Mouse (Mus musculus) forebrain, embryonic 16.5 days (tissue): ENCODE data around the gene Cyth1. TPM values are rescaled to one million over a fixed set of nuclear protein-coding genes. Genes with fewer than 3 reads are reported as not detected.
A peak's percentile ranks its signal among the peaks of the same experiment; 100 is the strongest.

Source experiments
- ATAC-seq: fragments of 200-750 bp; cut with Nextera tagmentation; 2 replicates; pipeline ENCODE4 v1.8.0; 2017; ENCODE audit warnings: mild to moderate bottlenecking, moderate library complexity
- H3K27ac ChIP-seq: fragments of 300-500 bp; sonication (generic); 2 replicates; pipeline ENCODE4 v1.5.1; 2014; ENCODE audit warnings: low read length, control low read depth
- H3K27me3 ChIP-seq: fragments of 300-500 bp; sonication (generic); replicated peaks from 2 replicates; pipeline ENCODE4 v1.6.1; 2014; ENCODE audit warnings: low read length; ENCODE audit not compliant: control insufficient read depth, insufficient read depth
- H3K36me3 ChIP-seq: fragments of 300-500 bp; sonication (generic); 2 replicates; pipeline ENCODE4 v1.6.1; 2014; ENCODE audit not compliant: control insufficient read depth, insufficient read depth
- H3K4me1 ChIP-seq: fragments of 300-500 bp; sonication (generic); replicated peaks from 2 replicates; pipeline ENCODE4 v1.6.1; 2014; ENCODE audit warnings: low read length; ENCODE audit not compliant: control insufficient read depth, insufficient read depth
- H3K4me2 ChIP-seq: fragments of 300-500 bp; sonication (generic); 2 replicates; pipeline ENCODE4 v1.6.1; 2014; ENCODE audit warnings: mild to moderate bottlenecking, low read length, control low read depth
- H3K4me3 ChIP-seq: fragments of 300-500 bp; sonication (generic); replicated peaks from 2 replicates; pipeline ENCODE4 v1.5.1; 2014; ENCODE audit warnings: mild to moderate bottlenecking, low read length, control low read depth
- H3K9ac ChIP-seq: fragments of 300-500 bp; sonication (generic); replicated peaks from 2 replicates; pipeline ENCODE4 v1.6.1; 2014; ENCODE audit warnings: low read depth, low read length, control low read depth
- H3K9me3 ChIP-seq: fragments of 300-500 bp; sonication (generic); 2 replicates; pipeline ENCODE4 v1.6.1; 2016; ENCODE audit warnings: low read length; ENCODE audit not compliant: control insufficient read depth
- WGBS: fragments of 180-500 bp; shearing (Covaris S2); extraction: QIAGEN DNeasy Blood & Tissue Kit; methylation state at CpG from one replicate; pipeline ENCODE4 v1.1.7; 2014; 5-methylcytosine and 5-hydroxymethylcytosine counted together
- polyA plus RNA-seq: library from polyadenylated mRNA; unstranded; fragments of >200 nt; fragmentation: Nextera tagmentation; extraction: Ambion mirVana; gene quantifications from 2 replicates; pipeline ENCODE4 v1.2.1, GENCODE M21; 2015

The Cyth1 gene
- polyA plus RNA-seq, 1 experiment from 2014 or later, result 32.1 TPM

DNA sequence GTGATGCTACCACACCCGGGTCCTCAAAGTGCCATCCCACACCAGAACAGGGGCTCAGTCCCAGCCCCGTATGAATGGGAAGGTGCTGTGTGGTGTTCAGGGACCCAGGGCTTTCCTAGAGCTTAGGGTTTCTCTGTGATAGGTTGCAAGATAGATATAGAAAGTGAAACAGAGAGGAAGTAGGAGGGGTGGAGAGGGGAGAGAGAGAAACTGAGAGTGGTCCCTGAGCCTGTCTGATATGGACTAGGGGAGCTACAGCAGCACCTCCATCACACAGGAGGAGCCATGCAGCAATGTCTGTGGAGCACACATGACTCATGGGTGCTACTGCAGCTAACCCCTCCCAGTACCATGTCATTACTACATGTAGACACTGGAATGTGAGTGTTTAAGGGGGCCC, 118.6 kb downstream of the Cyth1 start:
- ATAC-seq, result no peak
- H3K36me3 ChIP-seq, result no peaks in the 10 kb centered on the region
- WGBS, result 90% methylated on average over 2 of the region's 2 CpGs
- no peak overlapping the region for H3K27ac ChIP-seq
- H3K4me1 ChIP-seq, result peaks cover 6% of the 10 kb centered on the region; the same call in 1 of the 2 replicates
- H3K9ac ChIP-seq, result no peak overlapping the region
- H3K4me3 ChIP-seq, result no peak overlapping the region
- H3K9me3 ChIP-seq, result no peaks in the 10 kb centered on the region
- no peak overlapping the region for H3K4me2 ChIP-seq
- no peaks in the 10 kb centered on the region for H3K27me3 ChIP-seq

DNA sequence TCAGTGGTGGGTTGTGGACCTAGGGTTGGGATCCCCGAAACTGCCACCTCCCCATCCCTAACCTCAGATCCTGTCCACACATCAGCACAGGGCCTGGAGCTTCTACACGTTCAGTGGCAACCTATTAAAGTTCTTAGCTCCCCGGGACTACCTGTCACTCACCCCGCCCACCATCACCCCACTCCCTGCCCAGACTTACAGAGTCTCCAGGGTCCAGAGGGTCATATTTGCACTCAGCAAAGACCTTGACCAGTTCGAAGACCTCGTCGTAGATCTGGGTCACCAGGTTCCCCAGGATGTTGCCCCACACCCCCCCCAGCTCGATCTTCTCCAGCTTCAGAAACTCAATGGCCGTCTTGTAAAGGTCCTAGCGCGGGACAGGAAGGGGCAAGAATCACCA, 126.8 kb downstream of the Cyth1 start:
- ATAC-seq, result no peak
- no peaks in the 10 kb centered on the region for H3K4me1 ChIP-seq
- no peak overlapping the region for H3K4me3 ChIP-seq
- no peaks in the 10 kb centered on the region for H3K27me3 ChIP-seq
- no peak overlapping the region for H3K4me2 ChIP-seq
- WGBS, result 91% methylated on average over 11 of the region's 11 CpGs
- no peak overlapping the region for H3K27ac ChIP-seq
- H3K36me3 ChIP-seq, result no peaks in the 10 kb centered on the region
- H3K9me3 ChIP-seq, result no peaks in the 10 kb centered on the region
- H3K9ac ChIP-seq, result no peak overlapping the region

DNA sequence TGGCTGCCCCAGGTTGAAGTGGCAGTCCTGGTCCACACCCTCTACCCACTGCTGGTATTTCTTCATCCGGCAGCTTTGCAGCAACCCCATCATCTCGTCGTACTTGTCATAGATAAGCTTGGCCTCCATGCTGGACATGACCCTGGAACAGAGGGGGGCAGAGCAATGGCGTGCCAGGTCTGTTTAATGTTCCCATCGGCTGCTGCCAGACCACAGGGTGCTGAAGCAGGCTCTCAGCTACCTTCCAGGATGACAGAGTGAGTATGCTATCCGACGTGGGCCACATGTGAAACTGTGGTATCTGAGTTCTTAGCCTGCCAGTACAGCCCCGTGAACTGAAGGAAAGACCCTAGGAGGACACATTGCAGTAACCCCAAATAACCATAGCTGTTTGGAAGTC, 129.6 kb downstream of the Cyth1 start:
- no peaks in the 10 kb centered on the region for H3K27me3 ChIP-seq
- no peaks in the 10 kb centered on the region for H3K9me3 ChIP-seq
- no peak overlapping the region for H3K4me3 ChIP-seq
- no peak overlapping the region for H3K27ac ChIP-seq
- WGBS, result 90% methylated on average over 8 of the region's 8 CpGs
- H3K4me2 ChIP-seq, result no peak overlapping the region
- no peak for ATAC-seq
- no peaks in the 10 kb centered on the region for H3K4me1 ChIP-seq
- no peaks in the 10 kb centered on the region for H3K36me3 ChIP-seq
- no peak overlapping the region for H3K9ac ChIP-seq

DNA sequence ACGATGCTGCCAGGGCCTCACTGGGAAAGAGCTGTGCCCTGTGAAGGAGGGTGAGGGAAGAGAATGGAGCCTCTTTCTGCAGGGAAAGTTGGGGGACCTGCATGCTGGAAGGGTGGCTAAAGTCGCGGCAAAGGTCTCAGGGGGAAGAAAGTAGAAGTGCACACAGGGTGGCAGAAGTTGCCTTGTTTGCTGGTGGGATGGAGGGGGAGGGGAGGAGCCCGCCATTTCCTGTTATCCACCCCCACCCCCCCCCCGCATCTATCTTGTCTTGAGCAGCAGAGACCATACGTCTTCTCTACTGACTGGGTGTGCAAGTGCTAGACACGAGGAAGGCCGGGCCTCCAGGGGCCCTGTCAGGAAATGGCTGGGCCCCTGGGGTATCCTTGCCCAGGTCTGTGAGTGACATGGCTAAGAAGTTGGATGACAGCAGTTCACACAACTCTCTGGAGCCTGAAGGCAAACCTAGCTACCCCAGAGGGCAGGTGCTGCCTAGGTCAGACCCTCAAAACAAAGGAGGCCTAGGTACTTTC, 133.7 kb downstream of the Cyth1 start:
- H3K9ac ChIP-seq, result no peak overlapping the region
- no peaks in the 10 kb centered on the region for H3K4me1 ChIP-seq
- H3K36me3 ChIP-seq, result no peaks in the 10 kb centered on the region
- no peaks in the 10 kb centered on the region for H3K27me3 ChIP-seq
- H3K27ac ChIP-seq, result no peak overlapping the region
- no peak overlapping the region for H3K4me3 ChIP-seq
- 85% methylated on average over 8 of the region's 8 CpGs for WGBS
- no peak for ATAC-seq
- no peaks in the 10 kb centered on the region for H3K9me3 ChIP-seq
- H3K4me2 ChIP-seq, result no peak overlapping the region

DNA sequence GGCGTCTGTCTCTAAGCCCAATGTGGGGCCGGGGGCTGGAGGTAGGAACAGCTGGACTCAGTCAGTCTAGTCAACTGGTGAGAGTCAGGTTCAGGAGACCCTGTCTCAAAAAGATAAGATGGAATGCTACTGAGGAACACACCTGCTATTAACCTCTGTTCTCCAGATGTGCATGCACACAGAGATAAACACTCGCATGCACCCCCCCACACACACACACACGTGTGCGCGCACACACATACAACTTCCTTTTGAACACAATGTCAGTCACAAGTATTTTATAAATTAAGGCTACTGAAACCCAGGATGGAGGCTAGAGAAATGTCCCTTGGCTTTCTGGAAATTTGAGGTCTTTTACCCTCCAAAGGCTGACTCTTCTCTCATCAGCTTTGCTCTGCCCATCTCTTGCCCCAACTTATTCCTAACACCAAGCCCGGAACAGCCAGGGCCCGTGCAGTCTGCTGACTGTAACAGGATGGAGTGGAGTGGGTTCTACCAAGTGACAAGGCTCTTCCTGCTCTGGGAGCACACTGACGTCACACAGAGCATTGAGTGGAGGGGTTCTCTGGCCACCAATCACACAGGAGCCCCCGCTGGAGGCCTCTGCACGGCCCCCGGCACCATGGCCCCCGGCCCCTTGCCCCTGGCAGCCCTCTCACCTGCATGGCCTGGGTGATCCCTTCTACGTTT, 134.7 kb downstream of the Cyth1 start:
- H3K27ac ChIP-seq, result no peak overlapping the region
- no peak overlapping the region for H3K4me2 ChIP-seq
- H3K27me3 ChIP-seq, result no peaks in the 10 kb centered on the region
- H3K36me3 ChIP-seq, result no peaks in the 10 kb centered on the region
- H3K9me3 ChIP-seq, result no peaks in the 10 kb centered on the region
- no peak for ATAC-seq
- no peak overlapping the region for H3K9ac ChIP-seq
- WGBS, result 87% methylated on average over 14 of the region's 14 CpGs
- no peak overlapping the region for H3K4me3 ChIP-seq
- H3K4me1 ChIP-seq, result no peaks in the 10 kb centered on the region

DNA sequence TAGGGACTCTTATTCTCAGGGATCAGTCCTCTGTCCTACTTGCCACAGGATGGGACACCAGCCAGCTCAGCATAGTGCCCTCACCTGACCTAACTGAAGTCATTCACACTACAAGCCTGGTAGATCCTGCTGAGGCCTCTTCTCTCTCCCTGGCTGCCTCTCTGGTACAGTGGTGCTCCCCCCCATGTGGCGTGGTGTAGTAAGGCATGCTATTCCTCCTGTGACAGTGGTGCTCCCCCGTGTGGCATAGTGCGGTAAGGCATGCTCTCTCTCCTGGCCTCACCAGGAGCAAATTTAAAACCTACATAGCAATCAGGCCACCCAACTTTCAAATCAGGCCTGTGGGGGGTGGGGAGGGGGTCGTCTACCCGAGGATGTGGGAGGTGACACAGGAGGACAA, 144.4 kb downstream of the Cyth1 start:
- 5% methylated on average over 5 of the region's 5 CpGs for WGBS
- no peaks in the 10 kb centered on the region for H3K4me1 ChIP-seq

DNA sequence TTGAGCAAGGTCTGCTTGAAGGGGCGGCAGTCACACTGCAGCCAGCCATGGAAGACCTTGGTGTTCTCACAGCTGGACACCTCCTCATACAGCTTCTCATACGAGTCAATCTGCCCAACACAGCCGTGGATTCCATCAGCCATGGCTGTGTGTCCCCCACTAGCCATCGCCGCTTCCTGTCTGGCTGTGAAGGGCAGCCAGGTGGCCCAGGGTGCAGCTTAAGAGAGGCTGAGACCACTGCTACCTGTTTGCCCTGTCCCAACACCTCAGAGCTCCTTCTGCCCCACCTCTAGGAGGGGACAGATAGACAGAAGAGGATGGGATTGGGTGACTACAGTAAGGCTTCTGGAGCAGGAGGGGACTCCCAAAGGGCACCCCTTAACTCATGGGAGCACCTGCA, 145.0 kb downstream of the Cyth1 start:
- no peaks in the 10 kb centered on the region for H3K36me3 ChIP-seq
- no peaks in the 10 kb centered on the region for H3K4me1 ChIP-seq
- H3K9me3 ChIP-seq, result no peaks in the 10 kb centered on the region
- no peak overlapping the region for H3K4me2 ChIP-seq
- no peak overlapping the region for H3K4me3 ChIP-seq
- WGBS, result 95% methylated on average over 5 of the region's 5 CpGs
- no peak overlapping the region for H3K27ac ChIP-seq
- no peaks in the 10 kb centered on the region for H3K27me3 ChIP-seq
- no peak for ATAC-seq
- H3K9ac ChIP-seq, result no peak overlapping the region

More for the DNA sequence above, 144.4 kb downstream of the Cyth1 start:
- H3K27me3 ChIP-seq, result no peaks in the 10 kb centered on the region
- no peaks in the 10 kb centered on the region for H3K36me3 ChIP-seq
- H3K9ac ChIP-seq, result no peak overlapping the region
- no peak overlapping the region for H3K4me2 ChIP-seq
- H3K27ac ChIP-seq, result no peak overlapping the region
- no peak overlapping the region for H3K4me3 ChIP-seq
- H3K9me3 ChIP-seq, result no peaks in the 10 kb centered on the region
- peak; percentile 70 for ATAC-seq

DNA sequence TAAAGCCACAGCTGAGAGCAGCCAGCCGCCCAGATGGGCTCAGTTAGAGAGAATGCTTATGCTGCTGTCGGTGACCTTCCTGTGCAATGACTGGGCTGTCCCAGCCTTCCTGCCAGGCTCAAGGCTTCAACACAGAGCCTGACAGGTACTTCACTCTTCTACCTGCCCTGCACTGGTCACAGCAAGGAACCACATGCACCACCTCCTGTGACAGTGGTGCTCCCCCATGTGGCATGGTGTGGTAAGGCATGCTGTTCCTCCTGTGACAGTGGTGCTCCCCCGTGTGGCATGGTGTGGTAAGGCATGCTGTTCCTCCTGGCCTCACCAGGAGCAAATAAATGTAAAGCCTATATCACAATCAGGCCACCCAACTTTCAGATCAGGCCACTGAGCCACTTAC, 145.6 kb downstream of the Cyth1 start:
- no peak for ATAC-seq
- no peaks in the 10 kb centered on the region for H3K9me3 ChIP-seq
- 61% methylated on average over 3 of the region's 3 CpGs for WGBS

DNA sequence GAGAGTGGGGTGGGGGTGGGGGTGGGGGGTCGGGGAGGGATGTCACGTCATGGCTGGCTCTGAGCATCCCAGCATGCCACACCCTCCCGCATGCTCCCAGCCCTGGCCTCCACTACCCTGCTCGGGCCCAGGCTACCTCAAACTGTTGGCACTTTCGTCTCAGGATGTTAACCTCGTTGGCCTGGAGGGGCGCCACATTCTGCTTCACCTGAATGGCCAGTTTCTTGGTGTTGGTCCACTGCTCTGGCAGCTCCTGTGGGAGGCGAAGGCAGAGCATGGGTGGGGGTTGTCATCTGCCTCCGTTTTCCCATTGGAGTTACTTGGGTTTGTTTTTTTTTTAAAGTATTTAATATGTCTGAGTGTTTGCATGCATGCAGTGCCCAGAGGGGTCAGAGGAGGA, 147.3 kb downstream of the Cyth1 start:
- Histone ChIP-seq H3K9ac (no peak overlapping the region), H3K36me3 (no peaks in the 10 kb centered on the region), H3K4me1 (no peaks in the 10 kb centered on the region), H3K9me3 (no peaks in the 10 kb centered on the region), H3K4me2 (no peak overlapping the region), H3K27ac (no peak overlapping the region), H3K4me3 (no peak overlapping the region), H3K27me3 (no peaks in the 10 kb centered on the region)
- WGBS, result 52% methylated on average over 9 of the region's 9 CpGs
- ATAC-seq, result no peak

More for the DNA sequence above, 145.6 kb downstream of the Cyth1 start:
- no peaks in the 10 kb centered on the region for H3K36me3 ChIP-seq
- H3K4me1 ChIP-seq, result no peaks in the 10 kb centered on the region
- H3K4me2 ChIP-seq, result no peak overlapping the region
- H3K27me3 ChIP-seq, result no peaks in the 10 kb centered on the region
- no peak overlapping the region for H3K27ac ChIP-seq
- H3K4me3 ChIP-seq, result no peak overlapping the region
- no peak overlapping the region for H3K9ac ChIP-seq

DNA sequence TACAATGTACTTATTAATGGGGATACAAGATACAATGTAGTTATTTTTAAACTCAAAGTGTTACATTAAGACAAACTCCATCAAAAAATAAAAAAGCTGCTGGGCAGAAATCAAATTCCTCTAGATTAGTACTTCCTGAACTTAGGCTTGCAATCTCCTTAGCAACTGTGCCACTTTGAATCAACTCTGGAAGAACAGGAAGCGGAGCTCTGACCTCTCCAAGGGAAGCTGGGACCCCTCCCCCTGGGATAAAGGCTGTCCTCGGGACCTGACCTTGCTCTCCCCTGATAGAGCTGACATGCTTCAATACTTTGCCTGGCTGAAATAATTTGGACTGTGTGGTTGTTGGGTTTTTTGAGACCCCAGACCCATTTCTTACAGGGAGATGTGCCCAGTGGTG, 151.7 kb downstream of the Cyth1 start:
- 68% methylated on average over 2 of the region's 2 CpGs for WGBS
- Histone ChIP-seq H3K4me2 (no peak overlapping the region), H3K9me3 (no peaks in the 10 kb centered on the region), H3K4me3 (no peak overlapping the region), H3K27me3 (no peaks in the 10 kb centered on the region), H3K36me3 (no peaks in the 10 kb centered on the region), H3K9ac (no peak overlapping the region), H3K4me1 (no peaks in the 10 kb centered on the region), H3K27ac (no peak overlapping the region)
- no peak for ATAC-seq
